Mouse (Mus musculus): ENCODE measurements around the gene Prdm11. TPM values are rescaled to one million over a fixed set of nuclear protein-coding genes. Genes with fewer than 3 reads are reported as not detected.

Gene Prdm11
- total and polyA plus RNA-seq, 2 experiments from 2014 or later, result 2.6 to 12.2 TPM

DNA sequence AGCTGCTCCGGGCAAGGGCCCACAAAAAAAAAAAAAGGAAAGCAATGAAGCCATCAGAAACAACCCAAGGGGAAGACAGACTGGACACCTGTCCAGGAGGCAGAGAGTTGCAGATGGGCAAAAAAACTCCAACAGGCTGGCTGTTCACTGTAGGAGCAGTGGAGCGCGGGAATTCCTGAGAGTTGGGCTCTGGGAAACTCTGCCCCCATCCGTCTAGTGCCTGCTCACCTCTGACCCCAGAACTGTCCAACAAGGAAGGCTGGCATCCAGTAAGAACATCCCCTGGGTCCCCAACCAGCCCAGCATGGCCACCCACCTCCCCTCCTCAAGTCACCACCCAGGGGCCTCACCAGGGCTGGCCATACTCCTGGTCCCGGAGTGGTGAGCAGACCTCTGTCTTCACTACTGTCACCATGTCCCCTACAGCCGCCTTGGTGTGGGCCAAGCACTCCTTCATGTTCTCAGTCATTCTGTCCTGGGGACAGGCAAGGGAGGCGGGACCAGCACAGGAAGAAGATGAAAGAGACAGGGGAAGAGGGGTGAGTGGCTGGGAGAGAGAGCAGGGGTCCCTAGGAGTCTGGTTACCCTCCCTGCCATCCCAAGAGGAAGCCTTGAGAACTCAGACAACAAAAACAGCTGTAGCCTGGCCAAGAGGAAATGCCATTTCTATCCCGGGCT lies 32.4 kb downstream of the Prdm11 start:
- Histone ChIP-seq H3K4me2 (ENCODE audit: low read depth, low read length, poor library complexity, severe bottlenecking) (peak overlapping the region; percentile 87; the same call in 1 of the 2 replicates), H3K4me1 (ENCODE audit: insufficient read depth, low read length) (0 out of 2 replicates have a peak, but pooled peaks cover 10% of the 10 kb centered on the region), H3K9ac (replicated peaks; ENCODE audit: low read length, poor library complexity, severe bottlenecking) (no peak overlapping the region), H3K36me3 (ENCODE audit: insufficient read depth, low read length) (peaks cover 13% of the 10 kb centered on the region), H3K27me3 (ENCODE audit: insufficient read depth, low read length) (no peaks in the 10 kb centered on the region), H3K9me3 (ENCODE audit: low read length) (no peaks in the 10 kb centered on the region), H3K27ac (ENCODE audit: low read depth, low read length) (0 out of 2 replicates have a peak overlapping the region, but pooled peaks have one; percentile 55), H3K4me3 (ENCODE audit: low read depth, low read length) (no peak overlapping the region)
- 0 out of 2 replicates have a peak, but pooled peaks have one; percentile 8 for ATAC-seq (ENCODE audit: low FRiP score)
- no peak for TF ChIP-seq CTCF (IDR thresholded peaks at IDR 0.05)
- DNase-seq (ENCODE audit: low spot score), result no peak
- whole genome bisulfite sequencing, result 75% methylated on average over 8 of the region's 8 CpGs

DNA sequence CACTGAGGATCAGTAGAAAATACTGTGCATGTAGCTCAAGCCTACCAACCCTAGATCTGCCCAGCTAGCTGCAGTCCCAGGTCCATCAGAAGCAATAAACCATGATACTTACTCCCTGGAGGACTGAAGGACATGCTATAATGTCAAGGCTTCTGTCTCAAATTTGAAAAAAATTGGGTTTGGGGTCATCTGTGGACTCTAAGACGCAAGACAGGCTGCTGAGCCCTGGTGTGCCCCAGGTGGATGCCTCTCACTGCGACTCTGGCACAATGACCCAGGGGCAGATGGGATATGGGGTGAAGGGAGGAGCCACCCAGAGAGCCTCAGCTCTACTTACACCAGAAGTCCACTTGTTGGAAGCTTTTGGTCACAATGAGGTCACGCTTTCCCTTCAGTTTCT lies 33.0 kb downstream of the Prdm11 start:
- Histone ChIP-seq H3K27ac (ENCODE audit: low read depth, low read length) (no peak overlapping the region), H3K36me3 (ENCODE audit: insufficient read depth, low read length) (peaks cover 15% of the 10 kb centered on the region), H3K9me3 (ENCODE audit: low read length) (no peaks in the 10 kb centered on the region), H3K9ac (replicated peaks; ENCODE audit: low read length, poor library complexity, severe bottlenecking) (no peak overlapping the region), H3K27me3 (ENCODE audit: insufficient read depth, low read length) (no peaks in the 10 kb centered on the region), H3K4me1 (ENCODE audit: insufficient read depth, low read length) (0 out of 2 replicates have a peak, but pooled peaks cover 10% of the 10 kb centered on the region), H3K4me3 (ENCODE audit: low read depth, low read length) (no peak overlapping the region), H3K4me2 (ENCODE audit: low read depth, low read length, poor library complexity, severe bottlenecking) (no peak overlapping the region)
- ATAC-seq (ENCODE audit: low FRiP score), result no peak
- TF ChIP-seq CTCF (IDR thresholded peaks at IDR 0.05), result no peak
- no peak for DNase-seq (ENCODE audit: low spot score)
- 98% methylated on average over 3 of the region's 3 CpGs for WGBS

DNA sequence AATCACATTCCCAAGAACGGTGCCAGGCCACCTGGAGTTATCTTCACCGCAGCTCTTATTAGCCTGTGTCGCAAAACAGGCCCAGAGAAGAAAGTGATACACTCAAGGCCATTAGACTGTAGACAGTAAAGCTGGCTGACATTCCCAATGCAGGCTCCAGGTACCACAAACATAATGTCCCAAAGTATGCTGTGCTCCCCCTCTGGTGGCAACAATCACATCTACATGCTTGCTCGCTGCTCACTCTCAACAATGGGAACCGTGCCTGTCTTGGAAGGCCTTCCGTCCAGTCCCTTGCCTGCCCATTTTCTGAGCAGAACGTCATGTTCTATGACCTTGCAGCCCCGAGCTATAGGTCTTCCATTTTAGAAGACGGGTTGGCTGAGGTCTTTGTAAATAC lies 34.0 kb downstream of the Prdm11 start:
- ATAC-seq (ENCODE audit: low FRiP score) (no peak), DNase-seq (ENCODE audit: low spot score) (peak; percentile 24)
- no peak overlapping the region for H3K4me2 ChIP-seq (ENCODE audit: low read depth, low read length, poor library complexity, severe bottlenecking)
- H3K27ac ChIP-seq (ENCODE audit: low read depth, low read length), result no peak overlapping the region
- no peaks in the 10 kb centered on the region for H3K27me3 ChIP-seq (ENCODE audit: insufficient read depth, low read length)
- H3K36me3 ChIP-seq (ENCODE audit: insufficient read depth, low read length), result peaks cover 15% of the 10 kb centered on the region
- WGBS, result 89% methylated on average over 9 of the region's 9 CpGs
- no peak overlapping the region for H3K4me3 ChIP-seq (ENCODE audit: low read depth, low read length)
- H3K4me1 ChIP-seq (ENCODE audit: insufficient read depth, low read length), result 0 out of 2 replicates have a peak, but pooled peaks cover 10% of the 10 kb centered on the region
- no peak overlapping the region for H3K9ac ChIP-seq (replicated peaks; ENCODE audit: low read length, poor library complexity, severe bottlenecking)
- peak; percentile 45 for TF ChIP-seq CTCF (IDR thresholded peaks at IDR 0.05)
- no peaks in the 10 kb centered on the region for H3K9me3 ChIP-seq (ENCODE audit: low read length)

DNA sequence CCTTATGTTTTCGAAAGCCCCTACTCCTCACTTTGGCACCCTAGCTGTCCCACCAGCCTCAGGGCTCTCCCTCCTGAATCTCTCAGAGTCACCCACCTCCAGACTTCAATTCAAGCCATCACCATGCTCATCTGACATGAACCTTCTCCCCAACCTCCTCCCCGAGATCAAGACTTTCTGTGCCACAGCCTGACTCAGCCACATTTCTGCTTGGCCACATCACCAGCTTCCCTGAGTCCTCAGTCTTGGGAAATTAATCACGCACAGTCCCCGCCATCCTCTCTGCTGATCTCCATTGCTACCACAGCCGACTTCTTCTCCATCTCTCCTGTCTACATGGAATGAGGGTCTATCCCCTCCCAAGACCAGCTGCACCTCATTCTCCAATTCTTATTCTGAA lies 34.5 kb downstream of the Prdm11 start:
- WGBS, result 95% methylated on average over 5 of the region's 5 CpGs
- H3K36me3 ChIP-seq (ENCODE audit: insufficient read depth, low read length), result peaks cover 15% of the 10 kb centered on the region
- H3K4me3 ChIP-seq (ENCODE audit: low read depth, low read length), result no peak overlapping the region

GRCm38 (mm10) chr2:93007967-93008685 lies 37.8 kb downstream of the Prdm11 start:
- no peak overlapping the region for H3K4me2 ChIP-seq (ENCODE audit: low read depth, low read length, poor library complexity, severe bottlenecking)
- peaks cover 26% of the 10 kb centered on the region for H3K36me3 ChIP-seq (ENCODE audit: insufficient read depth, low read length)
- 100% methylated on average over 3 of the region's 3 CpGs for WGBS
- no peaks in the 10 kb centered on the region for H3K27me3 ChIP-seq (ENCODE audit: insufficient read depth, low read length)
- no peak for TF ChIP-seq CTCF (IDR thresholded peaks at IDR 0.05)
- no peaks in the 10 kb centered on the region for H3K4me1 ChIP-seq (ENCODE audit: insufficient read depth, low read length)
- H3K9ac ChIP-seq (replicated peaks; ENCODE audit: low read length, poor library complexity, severe bottlenecking), result no peak overlapping the region
- no peak overlapping the region for H3K4me3 ChIP-seq (ENCODE audit: low read depth, low read length)
- ATAC-seq (ENCODE audit: low FRiP score) (no peak), DNase-seq (ENCODE audit: low spot score) (no peak)
- H3K9me3 ChIP-seq (ENCODE audit: low read length), result no peaks in the 10 kb centered on the region
- H3K27ac ChIP-seq (ENCODE audit: low read depth, low read length), result no peak overlapping the region

More for the DNA sequence above, 34.5 kb downstream of the Prdm11 start:
- no peak overlapping the region for H3K4me2 ChIP-seq (ENCODE audit: low read depth, low read length, poor library complexity, severe bottlenecking)
- no peak for TF ChIP-seq CTCF (IDR thresholded peaks at IDR 0.05)
- no peaks in the 10 kb centered on the region for H3K27me3 ChIP-seq (ENCODE audit: insufficient read depth, low read length)
- H3K9me3 ChIP-seq (ENCODE audit: low read length), result no peaks in the 10 kb centered on the region
- ATAC-seq (ENCODE audit: low FRiP score), result no peak
- 0 out of 2 replicates have a peak, but pooled peaks cover 10% of the 10 kb centered on the region for H3K4me1 ChIP-seq (ENCODE audit: insufficient read depth, low read length)
- no peak for DNase-seq (ENCODE audit: low spot score)
- no peak overlapping the region for H3K9ac ChIP-seq (replicated peaks; ENCODE audit: low read length, poor library complexity, severe bottlenecking)
- H3K27ac ChIP-seq (ENCODE audit: low read depth, low read length), result no peak overlapping the region

DNA sequence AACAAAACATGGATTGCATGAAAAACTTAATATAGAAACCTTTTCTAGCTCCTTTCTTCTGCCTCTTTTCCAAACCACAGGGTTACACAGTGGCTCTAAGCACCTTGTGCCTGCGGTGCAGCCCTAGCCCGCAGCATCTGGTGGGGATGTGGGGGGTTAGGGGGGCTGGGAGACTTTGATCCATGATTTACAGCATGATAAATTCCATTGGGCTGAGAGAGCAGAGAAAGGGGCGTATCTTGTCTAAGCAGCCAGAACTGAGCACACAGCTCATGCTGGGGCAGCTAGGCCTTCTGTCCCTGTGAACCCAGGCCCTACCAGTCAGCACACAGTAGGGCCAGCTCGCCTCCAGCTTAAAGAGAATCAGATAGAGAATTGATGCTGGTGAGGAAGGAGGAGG lies 40.9 kb downstream of the Prdm11 start:
- H3K27me3 ChIP-seq (ENCODE audit: insufficient read depth, low read length), result no peaks in the 10 kb centered on the region
- H3K9ac ChIP-seq (replicated peaks; ENCODE audit: low read length, poor library complexity, severe bottlenecking), result no peak overlapping the region
- H3K4me2 ChIP-seq (ENCODE audit: low read depth, low read length, poor library complexity, severe bottlenecking), result no peak overlapping the region
- DNase-seq (ENCODE audit: low spot score) (no peak), ATAC-seq (ENCODE audit: low FRiP score) (no peak)
- no peaks in the 10 kb centered on the region for H3K4me1 ChIP-seq (ENCODE audit: insufficient read depth, low read length)
- H3K36me3 ChIP-seq (ENCODE audit: insufficient read depth, low read length), result peaks cover 24% of the 10 kb centered on the region
- no peaks in the 10 kb centered on the region for H3K9me3 ChIP-seq (ENCODE audit: low read length)
- H3K4me3 ChIP-seq (ENCODE audit: low read depth, low read length), result no peak overlapping the region
- no peak overlapping the region for H3K27ac ChIP-seq (ENCODE audit: low read depth, low read length)
- 61% methylated on average over 4 of the region's 4 CpGs for WGBS
- TF ChIP-seq CTCF (IDR thresholded peaks at IDR 0.05), result no peak

Data from midbrain, postnatal 0 days (tissue).